Mouse (Mus musculus) limb, embryonic 11.5 days (tissue): Measurements from ENCODE around the gene Uck1. TPM values are rescaled to one million over a fixed set of nuclear protein-coding genes. Genes with fewer than 3 reads are reported as not detected.
A peak's percentile ranks its signal among the peaks of the same experiment; 100 is the strongest.

ENCODE experiments used
- ATAC-seq: fragments of 200-750 bp; cut with Nextera tagmentation; 2 replicates; pipeline ENCODE4 v1.8.0; 2017; ENCODE audit warnings: low read depth; ENCODE audit not compliant: insufficient number of reproducible peaks, low FRiP score, low TSS enrichment
- DNase-seq: peaks from one replicate; pipeline ENCODE4 v3.0.0-alpha.2; 2015; ENCODE audit warnings: low spot score
- H3K27ac ChIP-seq: fragments of 300-500 bp; sonication (generic); replicated peaks from 2 replicates; pipeline ENCODE4 v1.5.1; 2014; ENCODE audit warnings: low read depth, mild to moderate bottlenecking, low read length
- H3K27me3 ChIP-seq: fragments of 300-500 bp; sonication (generic); 2 replicates; pipeline ENCODE4 v1.6.1; 2014; ENCODE audit warnings: mild to moderate bottlenecking, low read length, mixed read lengths; ENCODE audit not compliant: control insufficient read depth, insufficient read depth
- H3K36me3 ChIP-seq: fragments of 300-500 bp; sonication (generic); 2 replicates; pipeline ENCODE4 v1.6.1; 2014; ENCODE audit warnings: mild to moderate bottlenecking, low read length, moderate library complexity, mixed read lengths; ENCODE audit not compliant: control insufficient read depth, insufficient read depth
- H3K4me1 ChIP-seq: fragments of 300-500 bp; sonication (generic); 2 replicates; pipeline ENCODE4 v1.6.1; 2014; ENCODE audit warnings: low read length, mixed read lengths; ENCODE audit not compliant: control insufficient read depth, insufficient read depth
- H3K4me2 ChIP-seq: fragments of 300-500 bp; sonication (generic); 2 replicates; pipeline ENCODE4 v1.6.1; 2014; ENCODE audit warnings: low read depth, mild to moderate bottlenecking, moderate library complexity; ENCODE audit not compliant: severe bottlenecking
- H3K4me3 ChIP-seq: fragments of 300-500 bp; sonication (generic); 2 replicates; pipeline ENCODE4 v1.5.1; 2014; ENCODE audit warnings: low read depth, low read length
- H3K9ac ChIP-seq: fragments of 300-500 bp; sonication (generic); 2 replicates; pipeline ENCODE4 v1.6.1; 2014; ENCODE audit warnings: mild to moderate bottlenecking, low read length
- H3K9me3 ChIP-seq: fragments of 300-500 bp; sonication (generic); 2 replicates; pipeline ENCODE4 v1.6.1; 2016; ENCODE audit warnings: low read length; ENCODE audit not compliant: control insufficient read depth
- WGBS: fragments of 180-500 bp; shearing (Covaris S2); extraction: QIAGEN DNeasy Blood & Tissue Kit; methylation state at CpG from one replicate; pipeline ENCODE4 v1.1.7; 2014; 5-methylcytosine and 5-hydroxymethylcytosine counted together
- polyA plus RNA-seq: library from polyadenylated mRNA; unstranded; fragments of >200 nt; fragmentation: Nextera tagmentation; extraction: Ambion mirVana; gene quantifications from 2 replicates; pipeline ENCODE4 v1.2.1, GENCODE M21; 2014

The Uck1 gene
- polyA plus RNA-seq, 1 experiment from 2014 or later = 61.5 TPM

GRCm38 (mm10) chr2:32287334-32287840, 27.4 kb upstream of the Uck1 start, which contains the start of gene Golga2:
Gene Golga2 (plus strand): TSS chr2:32287384.
- ATAC-seq (no peak), DNase-seq (no peak)
- Histone ChIP-seq H3K4me1 (peaks cover 10% of the 10 kb centered on the region), H3K9me3 (no peaks in the 10 kb centered on the region), H3K4me3 (peak within 1 kb of the TSS; percentile 95), H3K27ac (no peak within 1 kb of the TSS; the same call in 1 of the 2 replicates), H3K36me3 (peaks cover 16% of the 10 kb centered on the region), H3K4me2 (peak within 1 kb of the TSS; percentile 86), H3K9ac (peak within 1 kb of the TSS; percentile 86), H3K27me3 (no peaks in the 10 kb centered on the region)
- under 1% methylated on average over 23 of the region's 23 CpGs for WGBS

- Histone ChIP-seq H3K9me3 (no peaks in the 10 kb centered on the region), H3K9ac (no peak overlapping the region), H3K36me3 (peaks cover 21% of the 10 kb centered on the region), H3K4me3 (no peak overlapping the region), H3K27me3 (no peaks in the 10 kb centered on the region), H3K4me2 (no peak overlapping the region), H3K27ac (no peak overlapping the region), H3K4me1 (peaks cover 7% of the 10 kb centered on the region)
- DNase-seq (no peak), ATAC-seq (no peak)
- 92% methylated on average over 3 of the region's 3 CpGs for WGBS
These were observed 24.0 kb upstream of the Uck1 start for GRCm38 (mm10) chr2:32283986-32284385.

- Histone ChIP-seq H3K4me3 (no peak overlapping the region), H3K4me1 (peaks cover 3% of the 10 kb centered on the region; the same call in 1 of the 2 replicates), H3K36me3 (peaks cover 25% of the 10 kb centered on the region), H3K4me2 (no peak overlapping the region), H3K27ac (no peak overlapping the region), H3K9me3 (no peaks in the 10 kb centered on the region), H3K27me3 (no peaks in the 10 kb centered on the region), H3K9ac (no peak overlapping the region)
- WGBS = 87% methylated on average over 1 of the region's 1 CpGs
- DNase-seq (peak; percentile 40), ATAC-seq (no peak)
These were observed 22.8 kb upstream of the Uck1 start for GRCm38 (mm10) chr2:32282727-32283126.

GRCm38 (mm10) chr2:32282289-32282688, 22.3 kb upstream of the Uck1 start:
- Histone ChIP-seq H3K4me2 (no peak overlapping the region), H3K27me3 (no peaks in the 10 kb centered on the region), H3K9ac (no peak overlapping the region), H3K27ac (no peak overlapping the region), H3K4me1 (peaks cover 3% of the 10 kb centered on the region; the same call in 1 of the 2 replicates), H3K4me3 (no peak overlapping the region), H3K9me3 (no peaks in the 10 kb centered on the region), H3K36me3 (peaks cover 27% of the 10 kb centered on the region)
- ATAC-seq (no peak), DNase-seq (no peak)
- 90% methylated on average over 2 of the region's 2 CpGs for WGBS

- 79% methylated on average over 3 of the region's 3 CpGs for WGBS
- ATAC-seq = no peak
- DNase-seq = no peak
These were observed 15.9 kb upstream of the Uck1 start for GRCm38 (mm10) chr2:32275823-32276222.

GRCm38 (mm10) chr2:32260635-32261034, 676 bp upstream of the Uck1 start:
- ATAC-seq = no peak
- Histone ChIP-seq H3K9ac (no peak overlapping the region), H3K4me2 (no peak overlapping the region), H3K4me1 (peaks cover 6% of the 10 kb centered on the region; the same call in 1 of the 2 replicates), H3K9me3 (no peaks in the 10 kb centered on the region), H3K36me3 (peaks cover 15% of the 10 kb centered on the region), H3K27ac (no peak overlapping the region), H3K4me3 (no peak overlapping the region), H3K27me3 (no peaks in the 10 kb centered on the region)
- WGBS = 28% methylated on average over 4 of the region's 4 CpGs
- peak; percentile 53 for DNase-seq

More at GRCm38 (mm10) chr2:32275823-32276222, 15.9 kb upstream of the Uck1 start:
- Histone ChIP-seq H3K27me3 (no peaks in the 10 kb centered on the region), H3K9me3 (no peaks in the 10 kb centered on the region), H3K9ac (no peak overlapping the region), H3K36me3 (peaks cover 11% of the 10 kb centered on the region; the same call in 1 of the 2 replicates), H3K4me3 (no peak overlapping the region), H3K4me1 (no peaks in the 10 kb centered on the region), H3K4me2 (no peak overlapping the region), H3K27ac (no peak overlapping the region)

- ATAC-seq (no peak; the same call in 1 of the 2 replicates), DNase-seq (no peak)
- Histone ChIP-seq H3K4me1 (peaks cover 6% of the 10 kb centered on the region; the same call in 1 of the 2 replicates), H3K27ac (no peak overlapping the region), H3K4me2 (peak overlapping the region; percentile 75), H3K36me3 (peaks cover 22% of the 10 kb centered on the region), H3K9me3 (no peaks in the 10 kb centered on the region), H3K27me3 (no peaks in the 10 kb centered on the region), H3K9ac (peak overlapping the region; percentile 80), H3K4me3 (peak overlapping the region; percentile 74)
- 62% methylated on average over 6 of the region's 6 CpGs for WGBS
These were observed 949 bp downstream of the Uck1 start for GRCm38 (mm10) chr2:32258887-32259533.

- 93% methylated on average over 11 of the region's 11 CpGs for WGBS
- Histone ChIP-seq H3K9me3 (no peaks in the 10 kb centered on the region), H3K9ac (no peak overlapping the region), H3K4me3 (no peak overlapping the region), H3K27ac (no peak overlapping the region), H3K4me2 (no peak overlapping the region), H3K4me1 (peaks cover 6% of the 10 kb centered on the region; the same call in 1 of the 2 replicates), H3K36me3 (peaks cover 29% of the 10 kb centered on the region), H3K27me3 (no peaks in the 10 kb centered on the region)
- DNase-seq (no peak), ATAC-seq (no peak)
These were observed 3.7 kb downstream of the Uck1 start for GRCm38 (mm10) chr2:32256273-32256672.
